Mouse (Mus musculus) T-helper 17 cell (primary cell): Measurements from ENCODE around the gene Olfr911-ps1.

Source experiments
- in situ Hi-C, 2 experiments: fragments of 300-600 bp; cut with MboI, MseI; formaldehyde crosslinking; loops; 1 replicate in 1 of 2; 2 replicates in 1 of 2; pipeline ENCODE4 v1.15.1; 2025; ENCODE audit warnings: high pct_unique_total_duplicates in 2 of 2

Gene Olfr911-ps1

GRCm38 (mm10) chr9:38521280-38521679 lies at the start of gene Olfr911-ps1:
Olfr911-ps1 (plus strand) TSS chr9:38521580.
- in situ Hi-C loops: no loop called here

DNA sequence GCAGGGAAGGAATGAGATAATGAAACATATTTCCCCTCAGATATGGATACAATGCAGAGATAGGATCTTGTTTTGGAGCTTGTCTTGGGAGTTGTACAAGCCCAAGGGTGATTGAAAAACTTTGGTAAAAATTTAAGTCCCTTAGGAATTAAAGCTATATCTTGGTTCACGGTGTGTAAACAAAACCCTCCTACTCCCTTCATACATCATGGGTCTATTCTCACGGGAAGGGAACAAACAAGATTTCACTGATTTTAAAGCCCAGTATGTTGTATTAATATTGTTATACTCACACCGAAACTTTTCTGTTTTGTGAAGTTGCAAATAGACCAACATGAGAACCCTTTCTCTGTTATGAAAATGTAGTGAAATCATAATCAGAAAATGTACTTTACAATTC lies 34.6 kb upstream of the Olfr911-ps1 start, which contains the start of gene Olfr906:
Olfr906 (plus strand) TSS at position 301 of the 400 bp plus-strand sequence.
- in situ Hi-C loops: no loop called here

GRCm38 (mm10) chr9:38495501-38495900 lies 25.9 kb upstream of the Olfr911-ps1 start, which contains the start of gene Olfr907:
Olfr907 (plus strand) TSS chr9:38495801.
- in situ Hi-C loops: no loop called here

DNA sequence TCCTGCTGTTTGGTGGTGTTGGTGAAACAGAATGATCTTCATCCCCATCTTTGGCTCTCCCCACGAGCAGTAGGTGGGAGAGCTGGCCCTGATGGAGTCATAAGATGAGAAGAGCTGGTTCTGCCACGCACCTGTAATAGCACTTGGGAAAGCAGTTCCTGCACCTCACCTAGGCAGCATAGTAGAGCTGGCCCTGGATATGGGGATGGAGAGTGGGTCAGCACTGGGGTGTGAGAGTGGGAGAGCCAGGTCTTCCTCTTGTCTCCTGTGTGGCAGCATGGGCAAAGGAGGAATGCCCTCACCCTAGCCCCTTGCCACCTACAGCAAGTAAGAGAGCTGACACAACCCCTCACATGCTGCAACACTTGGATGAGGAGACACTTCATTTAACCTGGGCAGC lies 9.0 kb upstream of the Olfr911-ps1 start:
- in situ Hi-C loops: no loop called here

- in situ Hi-C loops: loop anchor here in 1 of 2 experiments (5.0 kb wide), 1 partner anchor 45 kb away; the partner anchor contains the start of gene Olfr912
Observed at GRCm38 (mm10) chr9:38537549-38537948, 16.2 kb downstream of the Olfr911-ps1 start, which contains the start of gene Olfr910. Olfr910 (plus strand) TSS chr9:38537849.
